Mouse (Mus musculus) midbrain, embryonic 16.5 days (tissue): ENCODE measurements around the gene Txlng. TPM values are rescaled to one million over a fixed set of nuclear protein-coding genes. Genes with fewer than 3 reads are reported as not detected.
A peak's percentile ranks its signal among the peaks of the same experiment; 100 is the strongest.

ENCODE experiments used
- ATAC-seq: fragments of 200-750 bp; cut with Nextera tagmentation; 2 replicates; pipeline ENCODE4 v1.8.0; 2017; ENCODE audit warnings: moderate TSS enrichment
- H3K27ac ChIP-seq: fragments of 300-500 bp; sonication (generic); 2 replicates; pipeline ENCODE4 v1.5.1; 2014; ENCODE audit warnings: mild to moderate bottlenecking, low read length, mixed read lengths
- H3K27me3 ChIP-seq: fragments of 300-500 bp; sonication (generic); 2 replicates; pipeline ENCODE4 v1.6.1; 2014; ENCODE audit warnings: low read depth, low read length, mixed read lengths; ENCODE audit not compliant: control insufficient read depth, insufficient read depth
- H3K36me3 ChIP-seq: fragments of 300-500 bp; sonication (generic); 2 replicates; pipeline ENCODE4 v1.6.1; 2014; ENCODE audit warnings: mild to moderate bottlenecking, low read length, moderate library complexity, mixed read lengths; ENCODE audit not compliant: control insufficient read depth, insufficient read depth
- H3K4me1 ChIP-seq: fragments of 300-500 bp; sonication (generic); 2 replicates; pipeline ENCODE4 v1.6.1; 2014; ENCODE audit warnings: mild to moderate bottlenecking, low read length, mixed read lengths; ENCODE audit not compliant: control insufficient read depth, insufficient read depth
- H3K4me2 ChIP-seq: fragments of 300-500 bp; sonication (generic); 2 replicates; pipeline ENCODE4 v1.6.1; 2014; ENCODE audit warnings: mild to moderate bottlenecking, low read length, mixed read lengths
- H3K4me3 ChIP-seq: fragments of 300-500 bp; sonication (generic); 2 replicates; pipeline ENCODE4 v1.5.1; 2014; ENCODE audit warnings: low read depth, mild to moderate bottlenecking, low read length, moderate library complexity, mixed read lengths
- H3K9ac ChIP-seq: fragments of 300-500 bp; sonication (generic); 2 replicates; pipeline ENCODE4 v1.6.1; 2014; ENCODE audit warnings: low read depth, low read length, mixed read lengths
- H3K9me3 ChIP-seq: fragments of 300-500 bp; sonication (generic); replicated peaks from 2 replicates; pipeline ENCODE4 v1.6.1; 2014; ENCODE audit warnings: mild to moderate bottlenecking, low read length, mixed read lengths; ENCODE audit not compliant: control insufficient read depth, poor library complexity, severe bottlenecking
- WGBS: fragments of 180-500 bp; shearing (Covaris S2); extraction: QIAGEN DNeasy Blood & Tissue Kit; methylation state at CpG from one replicate; pipeline ENCODE4 v1.1.7; 2014; 5-methylcytosine and 5-hydroxymethylcytosine counted together
- microRNA counts: library from miRNA; unstranded; fragments of <30 nt; microRNA quantifications from one replicate; lab custom pipeline; 2016
- microRNA-seq: library from miRNA; unstranded; fragments of <30 nt; microRNA quantifications from one replicate; pipeline ENCODE4, GENCODE M21; 2017
- polyA plus RNA-seq: library from polyadenylated mRNA; unstranded; fragments of >200 nt; fragmentation: Nextera tagmentation; extraction: Ambion mirVana; gene quantifications from 2 replicates; pipeline ENCODE4 v1.2.1, GENCODE M21; 2015

The Txlng gene
- polyA plus RNA-seq, 1 experiment from 2014 or later: 11.9 TPM

- Histone ChIP-seq H3K9me3 (no peaks in the 10 kb centered on the region), H3K27me3 (no peaks in the 10 kb centered on the region), H3K4me1 (no peaks in the 10 kb centered on the region), H3K4me3 (no peak overlapping the region), H3K4me2 (no peak overlapping the region), H3K36me3 (no peaks in the 10 kb centered on the region), H3K27ac (no peak overlapping the region), H3K9ac (no peak overlapping the region)
- 91% methylated on average over 2 of the region's 2 CpGs for WGBS
- ATAC-seq: no peak
Observed at GRCm38 (mm10) chrX:162752418-162752817, 76.8 kb downstream of the Txlng start.

- no peaks in the 10 kb centered on the region for H3K27me3 ChIP-seq
- WGBS: 58% methylated on average over 9 of the region's 9 CpGs
- H3K36me3 ChIP-seq: no peaks in the 10 kb centered on the region
- no peak overlapping the region for H3K9ac ChIP-seq
- no peak for ATAC-seq
- H3K27ac ChIP-seq: no peak overlapping the region
- no peak overlapping the region for H3K4me3 ChIP-seq
- H3K4me1 ChIP-seq: no peaks in the 10 kb centered on the region
- no peak overlapping the region for H3K4me2 ChIP-seq
- no peaks in the 10 kb centered on the region for H3K9me3 ChIP-seq
Observed at GRCm38 (mm10) chrX:162748696-162749420, 80.4 kb downstream of the Txlng start.

DNA sequence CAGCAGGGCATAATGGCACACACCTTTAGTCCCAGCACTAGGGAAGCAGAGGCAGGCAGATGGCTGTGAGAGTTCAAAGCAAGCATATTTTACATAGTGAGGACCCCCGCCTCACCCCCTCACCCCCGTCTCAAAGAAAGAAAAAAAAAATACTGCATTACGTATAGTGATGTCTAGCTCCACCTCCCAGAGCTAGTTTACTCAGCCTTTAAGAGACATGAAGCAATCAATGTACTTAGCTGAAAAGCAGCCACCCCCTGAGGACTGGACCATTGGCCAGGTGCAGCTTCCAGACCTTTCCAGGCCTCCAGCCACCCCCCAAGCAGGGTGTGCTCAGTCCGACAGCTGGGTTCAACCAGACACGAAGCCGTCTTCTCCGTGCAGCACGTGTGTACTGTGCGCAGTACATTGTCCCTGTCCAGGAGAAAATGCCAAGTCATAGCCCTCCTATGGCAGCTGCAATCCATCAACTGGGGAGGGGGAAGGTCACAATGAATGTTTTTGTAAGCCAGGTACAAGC, 93.1 kb downstream of the Txlng start:
- Histone ChIP-seq H3K9ac (peak overlapping the region; percentile 64; the same call in 1 of the 2 replicates), H3K4me1 (no peaks in the 10 kb centered on the region; the same call in 1 of the 2 replicates), H3K4me2 (peak overlapping the region; percentile 59), H3K36me3 (no peaks in the 10 kb centered on the region), H3K27me3 (no peaks in the 10 kb centered on the region), H3K9me3 (no peaks in the 10 kb centered on the region), H3K27ac (peak overlapping the region; percentile 91), H3K4me3 (peak overlapping the region; percentile 42)
- 47% methylated on average over 9 of the region's 9 CpGs for WGBS
- peak; percentile 52 for ATAC-seq

GRCm38 (mm10) chrX:162734997-162735929, 94.0 kb downstream of the Txlng start:
- H3K27ac ChIP-seq: peak overlapping the region; percentile 91
- no peaks in the 10 kb centered on the region for H3K36me3 ChIP-seq
- peak; percentile 95 for ATAC-seq
- H3K4me3 ChIP-seq: peak overlapping the region; percentile 42
- H3K27me3 ChIP-seq: no peaks in the 10 kb centered on the region
- H3K9ac ChIP-seq: peak overlapping the region; percentile 64
- 22% methylated on average over 25 of the region's 25 CpGs for WGBS
- no peaks in the 10 kb centered on the region for H3K9me3 ChIP-seq
- H3K4me2 ChIP-seq: peak overlapping the region; percentile 59
- no peaks in the 10 kb centered on the region; the same call in 1 of the 2 replicates for H3K4me1 ChIP-seq

DNA sequence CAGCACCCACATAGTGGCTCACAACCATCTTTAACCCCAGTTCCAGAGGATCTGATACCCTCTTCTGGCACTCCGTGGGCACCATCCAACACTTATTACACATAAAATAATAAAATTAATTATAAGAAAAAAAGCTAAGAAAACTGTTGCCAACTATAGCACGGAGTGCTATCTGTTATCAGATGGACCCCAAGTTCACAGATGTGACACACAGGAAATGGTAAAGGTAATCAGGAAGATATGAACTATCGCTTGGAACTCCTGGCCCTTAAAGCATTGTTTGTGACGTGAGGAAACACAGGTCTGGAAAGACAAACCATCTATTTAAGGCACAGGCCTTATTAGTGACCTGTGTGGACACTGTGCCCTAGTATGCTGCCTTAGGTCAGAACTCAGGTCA, 99.2 kb downstream of the Txlng start:
- ATAC-seq: no peak
- Histone ChIP-seq H3K9me3 (no peaks in the 10 kb centered on the region), H3K4me3 (no peak overlapping the region), H3K4me1 (no peaks in the 10 kb centered on the region), H3K4me2 (no peak overlapping the region), H3K36me3 (no peaks in the 10 kb centered on the region), H3K9ac (no peak overlapping the region), H3K27ac (no peak overlapping the region), H3K27me3 (no peaks in the 10 kb centered on the region)
- 91% methylated on average over 4 of the region's 4 CpGs for WGBS

MicroRNAs within 50 kb of the gene (microRNA counts, 519-probe panel; counts per million panel counts)
- microRNA mmu-miR-3473 (lab: Ali Mortazavi, UCI): 2,162 counts per million, percentile 61 among the panel's probes with 10 or more counts

Small RNA genes within 50 kb of the gene (microRNA-seq; reads per million reads assigned to microRNA genes)
- gene Mir3473a: not detected

Other genes with a start within 250 kb of the Txlng start
- gene Reps2, start 185.8 kb downstream of the Txlng start, polyA plus RNA-seq: 4.6 and 5.1 TPM in 2 replicates
- gene Rbbp7, start 69.1 kb downstream of the Txlng start, polyA plus RNA-seq: 216 and 226 TPM in 2 replicates
- gene Syap1, start 59.0 kb upstream of the Txlng start, polyA plus RNA-seq: 36.8 and 37.3 TPM in 2 replicates
- 106 and 121 TPM in 2 replicates for gene Ctps2, start 71.8 kb upstream of the Txlng start, polyA plus RNA-seq
- 0.50 TPM in 1 of 2 replicates, not detected in the other for gene S100g, start 135.1 kb upstream of the Txlng start, polyA plus RNA-seq